Mouse (Mus musculus) megakaryocyte, adult 5-6 weeks (primary cell): Measurements from ENCODE around the gene Olfr819. TPM values are rescaled to one million over a fixed set of nuclear protein-coding genes. Genes with fewer than 3 reads are reported as not detected.
A peak's percentile ranks its signal among the peaks of the same experiment; 100 is the strongest.
"Not testable (repeated sequence)": the region's sequence is repeated elsewhere in the genome, so short reads cannot be mapped to it uniquely, and the experiment has no call there.

ENCODE experiments used
- ATAC-seq: 2 replicates; pipeline ENCODE4 v1.8.0; 2016; ENCODE audit warnings: mild to moderate bottlenecking, inconsistent platforms; ENCODE audit not compliant: poor library complexity, severe bottlenecking
- total RNA-seq, 2 experiments: library from RNA; stranded (forward) in 1 of 2; stranded (reverse) in 1 of 2; fragments of 153-499, 151-499 nt in 1 of 2; fragments of 221-1000, 200-1000 nt in 1 of 2; gene quantifications; 2 replicates each; pipeline versions ENCODE4 v1.2.3 to v1.2.4; 2015 to 2017

Gene Olfr819
- total RNA-seq (2015) (not detected in 2 replicates), total RNA-seq (2017) (not detected in 2 replicates)

DNA sequence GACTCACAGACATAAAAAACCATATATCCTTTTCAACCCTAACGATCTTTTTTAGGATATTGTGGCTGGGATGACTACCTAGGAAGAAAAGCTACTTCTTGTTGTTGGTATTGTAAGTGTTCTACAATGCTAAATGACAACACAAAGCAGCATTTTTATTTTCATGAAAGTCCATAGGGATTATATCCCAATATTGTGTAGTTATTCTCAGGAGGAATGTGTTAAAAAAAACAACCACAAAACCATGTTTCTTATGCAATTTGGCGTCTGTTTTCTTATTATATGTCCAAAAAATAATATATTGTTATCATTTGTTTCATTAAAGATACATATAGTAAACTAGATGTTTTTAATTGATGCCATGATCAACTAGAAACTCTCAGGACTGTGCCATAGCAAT lies at the start of gene Olfr819:
Gene Olfr819 (minus strand): TSS at position 101 of the 400 bp plus-strand sequence.
- ATAC-seq: not testable (repeated sequence)

GRCm38 (mm10) chr10:130012321-130012720 lies 45.3 kb upstream of the Olfr819 start, which contains the start of gene Olfr820:
TSS of gene Olfr820 (plus strand) at chr10:130012621.
- no peak for ATAC-seq

GRCm38 (mm10) chr10:130005366-130005765 lies 38.3 kb upstream of the Olfr819 start:
- not testable (repeated sequence) for ATAC-seq

DNA sequence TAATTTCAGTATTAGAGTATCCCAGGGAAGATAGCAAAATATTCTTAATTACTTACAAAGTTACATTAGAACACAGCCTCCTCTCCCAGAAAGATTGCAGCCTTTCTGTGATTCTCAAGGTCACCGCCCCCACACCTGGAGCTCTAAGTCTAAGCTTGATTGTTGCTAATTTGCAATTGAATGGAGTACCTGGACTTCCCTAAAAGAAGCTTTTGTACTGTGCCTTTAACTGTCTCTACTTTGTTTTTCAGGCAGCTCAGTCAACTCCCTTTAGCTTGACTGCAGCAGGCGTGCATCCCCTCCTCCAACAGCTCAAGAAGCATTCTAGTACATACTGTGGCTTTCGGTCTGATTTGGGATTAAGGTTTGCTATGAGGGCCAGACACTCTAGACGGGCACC lies 37.0 kb upstream of the Olfr819 start:
- ATAC-seq: not testable (repeated sequence)

DNA sequence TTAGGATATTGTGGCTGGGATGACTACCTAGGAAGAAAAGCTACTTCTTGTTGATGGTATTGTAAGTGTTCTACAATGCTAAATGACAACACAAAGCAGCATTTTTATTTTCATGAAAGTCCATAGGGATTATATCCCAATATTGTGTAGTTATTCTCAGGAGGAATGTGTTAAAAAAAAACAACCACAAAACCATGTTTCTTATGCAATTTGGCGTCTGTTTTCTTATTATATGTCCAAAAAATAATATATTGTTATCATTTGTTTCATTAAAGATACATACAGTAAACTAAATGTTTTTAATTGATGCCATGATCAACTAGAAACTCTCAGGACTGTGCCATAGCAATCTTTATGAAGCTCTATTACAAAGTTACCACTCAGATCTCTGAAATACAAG lies 17.9 kb upstream of the Olfr819 start, which contains the start of gene Gm10310:
Gene Gm10310 (minus strand): TSS at position 101 of the 400 bp plus-strand sequence.
- not testable (repeated sequence) for ATAC-seq

DNA sequence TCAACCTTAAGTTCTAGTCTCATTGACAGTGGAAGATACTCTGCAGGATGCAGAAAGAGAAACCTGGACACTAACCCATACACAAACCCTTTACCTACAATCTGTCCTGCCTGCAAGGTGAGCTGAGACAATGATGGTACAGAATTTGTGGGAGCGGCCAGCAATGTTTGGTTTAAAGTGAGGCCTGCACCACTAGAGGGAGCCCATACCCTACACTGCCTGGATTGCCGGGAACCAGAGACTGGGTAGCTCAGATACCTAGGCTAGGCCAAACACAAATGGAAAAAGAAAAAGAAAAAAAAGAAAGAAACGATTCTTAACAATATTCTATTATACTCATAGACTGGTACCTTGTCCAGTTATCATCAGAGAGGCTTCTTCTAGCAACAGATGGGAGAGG lies 14.8 kb upstream of the Olfr819 start:
- peak; percentile 45; the same call in 1 of the 2 replicates for ATAC-seq

DNA sequence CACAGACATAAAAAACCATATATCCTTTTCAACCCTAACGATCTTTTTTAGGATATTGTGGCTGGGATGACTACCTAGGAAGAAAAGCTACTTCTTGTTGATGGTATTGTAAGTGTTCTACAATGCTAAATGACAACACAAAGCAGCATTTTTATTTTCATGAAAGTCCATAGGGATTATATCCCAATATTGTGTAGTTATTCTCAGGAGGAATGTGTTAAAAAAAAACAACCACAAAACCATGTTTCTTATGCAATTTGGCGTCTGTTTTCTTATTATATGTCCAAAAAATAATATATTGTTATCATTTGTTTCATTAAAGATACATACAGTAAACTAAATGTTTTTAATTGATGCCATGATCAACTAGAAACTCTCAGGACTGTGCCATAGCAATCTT lies 9.0 kb upstream of the Olfr819 start, which contains the start of gene Olfr247:
Gene Olfr247 (minus strand): TSS at position 101 of the 400 bp plus-strand sequence.
- ATAC-seq: not testable (repeated sequence)

- ATAC-seq: not testable (repeated sequence)
These were observed 5.9 kb upstream of the Olfr819 start for GRCm38 (mm10) chr10:129972994-129973393.

GRCm38 (mm10) chr10:129966232-129966631 lies 834 bp downstream of the Olfr819 start:
- ATAC-seq: peak; percentile 33; the same call in 1 of the 2 replicates

GRCm38 (mm10) chr10:129949000-129949399 lies 18.1 kb downstream of the Olfr819 start, which contains the start of gene Olfr818:
TSS of gene Olfr818 (minus strand) at chr10:129949100.
- no peak for ATAC-seq

DNA sequence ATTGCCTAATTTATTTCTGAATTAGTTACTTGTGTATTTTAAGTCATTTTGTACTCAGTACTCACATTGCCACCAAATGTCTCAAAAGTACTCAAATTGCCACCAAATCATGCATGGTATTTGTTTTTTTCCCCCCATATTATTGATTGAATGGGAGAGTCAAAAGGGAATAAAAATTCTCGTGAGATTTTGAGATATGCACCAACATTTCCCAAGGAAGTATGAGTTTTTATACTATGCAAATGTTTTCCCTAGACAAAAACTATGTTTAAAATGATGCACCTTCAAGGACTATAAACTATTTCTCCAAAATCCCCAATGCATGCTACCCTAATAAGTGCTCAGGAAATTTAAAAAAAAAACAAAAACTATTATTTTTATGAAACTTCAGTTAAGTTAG lies 51.6 kb downstream of the Olfr819 start, which contains the start of gene Olfr816:
Gene Olfr816 (minus strand): TSS at position 101 of the 400 bp plus-strand sequence.
- no peak for ATAC-seq

Other genes with a start within 250 kb of the Olfr819 start
- gene Olfr805, start 237.9 kb downstream of the Olfr819 start, total RNA-seq (2015): not detected in 2 replicates
- not detected in 2 replicates for gene Olfr805, start 237.9 kb downstream of the Olfr819 start, total RNA-seq (2017)
- gene Olfr806, start 225.3 kb downstream of the Olfr819 start, total RNA-seq (2015): not detected in 2 replicates
- gene Olfr806, start 225.3 kb downstream of the Olfr819 start, total RNA-seq (2017): not detected in 2 replicates
- not detected in 2 replicates for gene Olfr807, start 209.5 kb downstream of the Olfr819 start, total RNA-seq (2015)
- not detected in 2 replicates for gene Olfr807, start 209.5 kb downstream of the Olfr819 start, total RNA-seq (2017)
- not detected in 2 replicates for gene Olfr808, start 201.8 kb downstream of the Olfr819 start, total RNA-seq (2015)
- gene Olfr808, start 201.8 kb downstream of the Olfr819 start, total RNA-seq (2017): not detected in 2 replicates
- not detected in 2 replicates for gene Olfr809, start 192.6 kb downstream of the Olfr819 start, total RNA-seq (2015)
- not detected in 2 replicates for gene Olfr809, start 192.6 kb downstream of the Olfr819 start, total RNA-seq (2017)
- not detected in 2 replicates for gene Olfr810, start 172.3 kb downstream of the Olfr819 start, total RNA-seq (2015)
- not detected in 2 replicates for gene Olfr810, start 172.3 kb downstream of the Olfr819 start, total RNA-seq (2017)
- gene Olfr811, start 162.9 kb downstream of the Olfr819 start, total RNA-seq (2015): not detected in 2 replicates
- not detected in 2 replicates for gene Olfr811, start 162.9 kb downstream of the Olfr819 start, total RNA-seq (2017)
- gene Olfr812, start 121.2 kb downstream of the Olfr819 start, total RNA-seq (2015): not detected in 2 replicates
- gene Olfr812, start 121.2 kb downstream of the Olfr819 start, total RNA-seq (2017): not detected in 2 replicates
- not detected in 2 replicates for gene Olfr813, start 111.9 kb downstream of the Olfr819 start, total RNA-seq (2015)
- gene Olfr813, start 111.9 kb downstream of the Olfr819 start, total RNA-seq (2017): not detected in 2 replicates
- gene Olfr814, start 87.4 kb downstream of the Olfr819 start, total RNA-seq (2015): not detected in 2 replicates
- not detected in 2 replicates for gene Olfr814, start 87.4 kb downstream of the Olfr819 start, total RNA-seq (2017)
- gene Olfr815, start 61.4 kb downstream of the Olfr819 start, total RNA-seq (2015): not detected in 2 replicates
- not detected in 2 replicates for gene Olfr815, start 61.4 kb downstream of the Olfr819 start, total RNA-seq (2017)
- not detected in 2 replicates for gene Olfr816, start 51.7 kb downstream of the Olfr819 start, total RNA-seq (2015)
- gene Olfr816, start 51.7 kb downstream of the Olfr819 start, total RNA-seq (2017): not detected in 2 replicates
- not detected in 2 replicates for gene Olfr818, start 18.2 kb downstream of the Olfr819 start, total RNA-seq (2015)
- not detected in 2 replicates for gene Olfr818, start 18.2 kb downstream of the Olfr819 start, total RNA-seq (2017)
- gene Olfr247, start 8.9 kb upstream of the Olfr819 start, total RNA-seq (2015): not detected in 2 replicates
- gene Olfr247, start 8.9 kb upstream of the Olfr819 start, total RNA-seq (2017): not detected in 2 replicates
- not detected in 2 replicates for gene Gm10310, start 17.8 kb upstream of the Olfr819 start, total RNA-seq (2015)
- gene Gm10310, start 17.8 kb upstream of the Olfr819 start, total RNA-seq (2017): not detected in 2 replicates
- gene Olfr820, start 45.4 kb upstream of the Olfr819 start, total RNA-seq (2015): not detected in 2 replicates
- not detected in 2 replicates for gene Olfr820, start 45.4 kb upstream of the Olfr819 start, total RNA-seq (2017)
- not detected in 2 replicates for gene Olfr821, start 63.1 kb upstream of the Olfr819 start, total RNA-seq (2015)
- gene Olfr821, start 63.1 kb upstream of the Olfr819 start, total RNA-seq (2017): not detected in 2 replicates
- gene Olfr822, start 103.9 kb upstream of the Olfr819 start, total RNA-seq (2015): not detected in 2 replicates
- not detected in 2 replicates for gene Olfr822, start 103.9 kb upstream of the Olfr819 start, total RNA-seq (2017)
- gene Olfr823, start 148.1 kb upstream of the Olfr819 start, total RNA-seq (2015): not detected in 2 replicates
- not detected in 2 replicates for gene Olfr823, start 148.1 kb upstream of the Olfr819 start, total RNA-seq (2017)
- gene Olfr824, start 162.7 kb upstream of the Olfr819 start, total RNA-seq (2015): not detected in 2 replicates
- gene Olfr824, start 162.7 kb upstream of the Olfr819 start, total RNA-seq (2017): not detected in 2 replicates
- gene Olfr825, start 199.5 kb upstream of the Olfr819 start, total RNA-seq (2015): not detected in 2 replicates
- gene Olfr825, start 199.5 kb upstream of the Olfr819 start, total RNA-seq (2017): not detected in 2 replicates
- not detected in 2 replicates for gene Olfr826, start 216.9 kb upstream of the Olfr819 start, total RNA-seq (2015)
- gene Olfr826, start 216.9 kb upstream of the Olfr819 start, total RNA-seq (2017): not detected in 2 replicates
- gene Olfr827, start 247.1 kb upstream of the Olfr819 start, total RNA-seq (2015): not detected in 2 replicates
- gene Olfr827, start 247.1 kb upstream of the Olfr819 start, total RNA-seq (2017): not detected in 2 replicates